Mouse (Mus musculus): ENCODE measurements around the gene Cd302. TPM values are rescaled to one million over a fixed set of nuclear protein-coding genes. Genes with fewer than 3 reads are reported as not detected.

Cd302 gene
- polyA plus RNA-seq, 1 experiment from 2014 or later = 98.2 TPM

GRCm38 (mm10) chr2:60230361-60230760 is 53.9 kb downstream of the Cd302 start:
- Histone ChIP-seq H3K4me1 (ENCODE audit: control insufficient read depth, low read depth, low read length) (peaks cover 2% of the 10 kb centered on the region), H3K36me3 (ENCODE audit: control insufficient read depth, insufficient read depth) (peaks cover 31% of the 10 kb centered on the region), H3K27me3 (ENCODE audit: control insufficient read depth, insufficient read depth, low read depth, low read length) (no peaks in the 10 kb centered on the region), H3K9ac (ENCODE audit: low read depth, low read length) (no peak overlapping the region), H3K4me2 (ENCODE audit: low read depth, low read length) (no peak overlapping the region), H3K27ac (ENCODE audit: low read length) (no peak overlapping the region), H3K9me3 (replicated peaks; ENCODE audit: control insufficient read depth, low read length) (no peaks in the 10 kb centered on the region), H3K4me3 (ENCODE audit: low read depth, low read length) (no peak overlapping the region)
- 69% methylated on average over 2 of the region's 2 CpGs for WGBS (ENCODE audit: insufficient replicate concordance)
- no peak for ATAC-seq (ENCODE audit: low read depth)

- H3K9me3 ChIP-seq (replicated peaks; ENCODE audit: control insufficient read depth, low read length) = no peaks in the 10 kb centered on the region
- H3K4me2 ChIP-seq (ENCODE audit: low read depth, low read length) = no peak overlapping the region
- H3K27me3 ChIP-seq (ENCODE audit: control insufficient read depth, insufficient read depth, low read depth, low read length) = no peaks in the 10 kb centered on the region
- no peak overlapping the region for H3K4me3 ChIP-seq (ENCODE audit: low read depth, low read length)
- no peak overlapping the region for H3K9ac ChIP-seq (ENCODE audit: low read depth, low read length)
- H3K4me1 ChIP-seq (ENCODE audit: control insufficient read depth, low read depth, low read length) = peaks cover 2% of the 10 kb centered on the region
- no peak for ATAC-seq (ENCODE audit: low read depth)
- H3K36me3 ChIP-seq (ENCODE audit: control insufficient read depth, insufficient read depth) = peaks cover 21% of the 10 kb centered on the region
- no peak overlapping the region for H3K27ac ChIP-seq (ENCODE audit: low read length)
- WGBS (ENCODE audit: insufficient replicate concordance) = 79% methylated on average over 1 of the region's 1 CpGs
These were observed 55.8 kb downstream of the Cd302 start for GRCm38 (mm10) chr2:60228470-60228869.

- Histone ChIP-seq H3K36me3 (ENCODE audit: control insufficient read depth, insufficient read depth) (peaks cover 5% of the 10 kb centered on the region), H3K4me2 (ENCODE audit: low read depth, low read length) (no peak overlapping the region), H3K9ac (ENCODE audit: low read depth, low read length) (no peak overlapping the region), H3K9me3 (replicated peaks; ENCODE audit: control insufficient read depth, low read length) (no peaks in the 10 kb centered on the region), H3K27ac (ENCODE audit: low read length) (no peak overlapping the region), H3K27me3 (ENCODE audit: control insufficient read depth, insufficient read depth, low read depth, low read length) (no peaks in the 10 kb centered on the region), H3K4me1 (ENCODE audit: control insufficient read depth, low read depth, low read length) (peaks cover under 1% of the 10 kb centered on the region), H3K4me3 (ENCODE audit: low read depth, low read length) (no peak overlapping the region)
- no peak for ATAC-seq (ENCODE audit: low read depth)
- 51% methylated on average over 1 of the region's 1 CpGs for WGBS (ENCODE audit: insufficient replicate concordance)
These were observed 60.8 kb downstream of the Cd302 start for GRCm38 (mm10) chr2:60223489-60223888.

GRCm38 (mm10) chr2:60221954-60222353 is 62.3 kb downstream of the Cd302 start:
- Histone ChIP-seq H3K4me3 (ENCODE audit: low read depth, low read length) (no peak overlapping the region), H3K4me1 (ENCODE audit: control insufficient read depth, low read depth, low read length) (peaks cover 3% of the 10 kb centered on the region), H3K9ac (ENCODE audit: low read depth, low read length) (no peak overlapping the region), H3K27ac (ENCODE audit: low read length) (no peak overlapping the region), H3K36me3 (ENCODE audit: control insufficient read depth, insufficient read depth) (peaks cover 5% of the 10 kb centered on the region), H3K4me2 (ENCODE audit: low read depth, low read length) (no peak overlapping the region), H3K27me3 (ENCODE audit: control insufficient read depth, insufficient read depth, low read depth, low read length) (no peaks in the 10 kb centered on the region), H3K9me3 (replicated peaks; ENCODE audit: control insufficient read depth, low read length) (no peaks in the 10 kb centered on the region)
- WGBS (ENCODE audit: insufficient replicate concordance) = 83% methylated on average over 2 of the region's 2 CpGs
- ATAC-seq (ENCODE audit: low read depth) = no peak

- Histone ChIP-seq H3K27me3 (ENCODE audit: control insufficient read depth, insufficient read depth, low read depth, low read length) (no peaks in the 10 kb centered on the region), H3K4me3 (ENCODE audit: low read depth, low read length) (no peak overlapping the region), H3K9ac (ENCODE audit: low read depth, low read length) (no peak overlapping the region), H3K36me3 (ENCODE audit: control insufficient read depth, insufficient read depth) (peaks cover 3% of the 10 kb centered on the region), H3K4me1 (ENCODE audit: control insufficient read depth, low read depth, low read length) (peaks cover 3% of the 10 kb centered on the region), H3K4me2 (ENCODE audit: low read depth, low read length) (no peak overlapping the region), H3K9me3 (replicated peaks; ENCODE audit: control insufficient read depth, low read length) (no peaks in the 10 kb centered on the region), H3K27ac (ENCODE audit: low read length) (no peak overlapping the region)
- WGBS (ENCODE audit: insufficient replicate concordance) = 80% methylated on average over 6 of the region's 6 CpGs
- no peak for ATAC-seq (ENCODE audit: low read depth)
These were observed 63.1 kb downstream of the Cd302 start for GRCm38 (mm10) chr2:60221236-60221635.

GRCm38 (mm10) chr2:60217620-60218019 is 66.7 kb downstream of the Cd302 start:
- Histone ChIP-seq H3K36me3 (ENCODE audit: control insufficient read depth, insufficient read depth) (no peaks in the 10 kb centered on the region; the same call in 1 of the 2 replicates), H3K9me3 (replicated peaks; ENCODE audit: control insufficient read depth, low read length) (no peaks in the 10 kb centered on the region), H3K27me3 (ENCODE audit: control insufficient read depth, insufficient read depth, low read depth, low read length) (no peaks in the 10 kb centered on the region), H3K9ac (ENCODE audit: low read depth, low read length) (no peak overlapping the region), H3K4me1 (ENCODE audit: control insufficient read depth, low read depth, low read length) (peaks cover 18% of the 10 kb centered on the region), H3K4me3 (ENCODE audit: low read depth, low read length) (no peak overlapping the region), H3K4me2 (ENCODE audit: low read depth, low read length) (no peak overlapping the region), H3K27ac (ENCODE audit: low read length) (no peak overlapping the region)
- no peak for ATAC-seq (ENCODE audit: low read depth)
- 61% methylated on average over 6 of the region's 6 CpGs for WGBS (ENCODE audit: insufficient replicate concordance)

- Histone ChIP-seq H3K4me3 (ENCODE audit: low read depth, low read length) (no peak overlapping the region), H3K9me3 (replicated peaks; ENCODE audit: control insufficient read depth, low read length) (no peaks in the 10 kb centered on the region), H3K9ac (ENCODE audit: low read depth, low read length) (no peak overlapping the region), H3K27ac (ENCODE audit: low read length) (no peak overlapping the region), H3K4me2 (ENCODE audit: low read depth, low read length) (no peak overlapping the region), H3K4me1 (ENCODE audit: control insufficient read depth, low read depth, low read length) (peaks cover 23% of the 10 kb centered on the region), H3K36me3 (ENCODE audit: control insufficient read depth, insufficient read depth) (no peaks in the 10 kb centered on the region; the same call in 1 of the 2 replicates), H3K27me3 (ENCODE audit: control insufficient read depth, insufficient read depth, low read depth, low read length) (no peaks in the 10 kb centered on the region)
- ATAC-seq (ENCODE audit: low read depth) = no peak; the same call in 1 of the 2 replicates
- WGBS (ENCODE audit: insufficient replicate concordance) = 68% methylated on average over 4 of the region's 4 CpGs
These were observed 67.6 kb downstream of the Cd302 start for GRCm38 (mm10) chr2:60216547-60217153.

- Histone ChIP-seq H3K4me1 (ENCODE audit: control insufficient read depth, low read depth, low read length) (peaks cover 34% of the 10 kb centered on the region), H3K4me2 (ENCODE audit: low read depth, low read length) (no peak overlapping the region), H3K36me3 (ENCODE audit: control insufficient read depth, insufficient read depth) (no peaks in the 10 kb centered on the region; the same call in 1 of the 2 replicates), H3K9ac (ENCODE audit: low read depth, low read length) (no peak overlapping the region), H3K27me3 (ENCODE audit: control insufficient read depth, insufficient read depth, low read depth, low read length) (no peaks in the 10 kb centered on the region), H3K4me3 (ENCODE audit: low read depth, low read length) (no peak overlapping the region), H3K27ac (ENCODE audit: low read length) (no peak overlapping the region), H3K9me3 (replicated peaks; ENCODE audit: control insufficient read depth, low read length) (no peaks in the 10 kb centered on the region)
- no peak for ATAC-seq (ENCODE audit: low read depth)
- WGBS (ENCODE audit: insufficient replicate concordance) = 82% methylated on average over 2 of the region's 2 CpGs
These were observed 69.6 kb downstream of the Cd302 start for GRCm38 (mm10) chr2:60214683-60215082.

- no peaks in the 10 kb centered on the region; the same call in 1 of the 2 replicates for H3K36me3 ChIP-seq (ENCODE audit: control insufficient read depth, insufficient read depth)
- H3K4me3 ChIP-seq (ENCODE audit: low read depth, low read length) = no peak overlapping the region
- ATAC-seq (ENCODE audit: low read depth) = no peak
- no peak overlapping the region for H3K4me2 ChIP-seq (ENCODE audit: low read depth, low read length)
- no peak overlapping the region for H3K9ac ChIP-seq (ENCODE audit: low read depth, low read length)
- H3K4me1 ChIP-seq (ENCODE audit: control insufficient read depth, low read depth, low read length) = peaks cover 41% of the 10 kb centered on the region
- no peaks in the 10 kb centered on the region for H3K27me3 ChIP-seq (ENCODE audit: control insufficient read depth, insufficient read depth, low read depth, low read length)
- H3K9me3 ChIP-seq (replicated peaks; ENCODE audit: control insufficient read depth, low read length) = no peaks in the 10 kb centered on the region
- no peak overlapping the region for H3K27ac ChIP-seq (ENCODE audit: low read length)
These were observed 71.8 kb downstream of the Cd302 start for GRCm38 (mm10) chr2:60212488-60212887.
